Mouse (Mus musculus): ENCODE results near the gene Ext2. TPM values are rescaled to one million over a fixed set of nuclear protein-coding genes. Genes with fewer than 3 reads are reported as not detected.

Gene Ext2
- polyA plus RNA-seq (2015; fragmentation: Nextera tagmentation; extraction: Ambion mirVana) = 70.1 and 75.1 TPM in 2 replicates

DNA sequence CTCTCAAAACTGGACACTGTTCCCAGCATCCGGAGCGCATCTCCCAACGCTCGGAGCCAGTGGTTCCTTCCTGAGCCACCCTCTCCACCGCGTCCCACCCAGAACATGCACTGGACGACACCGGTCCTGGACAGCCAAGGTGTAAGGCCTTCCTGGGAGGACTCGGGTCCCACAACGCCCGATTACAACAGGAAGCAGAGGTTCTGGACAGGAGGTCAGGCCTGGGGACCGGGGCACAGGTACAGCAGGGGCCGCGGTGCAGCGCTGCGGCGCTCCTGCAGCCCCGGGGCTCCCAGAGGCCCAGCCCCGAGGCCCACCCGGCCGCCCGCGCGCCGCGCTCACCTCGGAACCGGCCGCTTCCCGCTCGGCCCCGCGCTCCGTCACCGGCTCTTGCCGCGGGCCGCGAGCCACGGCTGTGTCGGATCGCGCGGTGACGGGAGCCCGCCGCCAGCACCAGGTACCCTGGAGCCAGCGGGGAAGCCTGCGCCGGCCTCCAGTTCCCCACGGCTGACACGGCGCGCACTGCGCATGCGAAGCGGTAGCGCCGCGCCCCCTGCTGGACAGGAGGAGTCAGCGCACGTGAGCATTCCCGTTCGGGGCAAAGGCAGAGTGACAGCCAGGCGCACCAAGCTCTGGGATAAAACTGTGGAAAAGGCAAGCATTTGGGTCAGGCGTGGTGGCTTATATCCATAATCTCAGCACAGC, at the start of gene Ext2:
TSS of gene Ext2 (minus strand) at position 524 of the 705 bp plus-strand sequence.
- peak; percentile 94 for ATAC-seq (ENCODE audit: low FRiP score, low read depth)
- H3K27ac ChIP-seq (replicated peaks) = peak within 1 kb of the TSS; percentile 50
- under 1% methylated on average over 55 of the region's 66 CpGs for WGBS

DNA sequence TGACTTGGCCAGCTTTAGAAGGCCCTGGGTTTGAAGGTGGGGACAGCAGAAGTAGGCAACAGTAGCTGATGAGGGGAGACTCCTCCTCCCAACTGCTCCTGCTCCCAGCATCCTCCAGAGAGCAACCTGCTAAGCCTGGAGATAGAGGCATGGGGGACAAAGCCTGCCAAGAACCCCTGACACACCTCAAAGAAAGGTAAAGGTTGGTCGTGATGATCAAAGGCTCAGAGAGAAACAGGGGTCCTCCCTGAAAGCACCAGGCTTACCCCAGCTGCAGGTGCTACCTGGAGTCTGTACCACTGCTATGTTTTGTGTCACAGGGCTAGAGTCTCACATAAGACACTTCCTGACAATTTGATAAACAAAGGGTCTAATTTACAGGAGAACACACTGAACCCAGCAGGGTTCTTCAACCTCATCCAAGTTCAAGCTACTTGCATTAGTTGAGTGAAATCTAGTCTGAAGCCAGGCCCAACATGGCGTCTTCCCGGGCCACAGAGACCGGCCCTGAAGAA, 49.1 kb upstream of the Ext2 start:
- no peak overlapping the region for H3K27ac ChIP-seq (replicated peaks)
- peaks cover 10% of the 10 kb centered on the region for H3K4me1 ChIP-seq (replicated peaks)
- no peak overlapping the region for H3K4me2 ChIP-seq
- no peak overlapping the region for H3K4me3 ChIP-seq
- no peak for ATAC-seq (ENCODE audit: low FRiP score, low read depth)
- H3K9me3 ChIP-seq = no peaks in the 10 kb centered on the region
- no peak overlapping the region for H3K9ac ChIP-seq
- 83% methylated on average over 4 of the region's 4 CpGs for WGBS
- no peaks in the 10 kb centered on the region for H3K27me3 ChIP-seq
- no peaks in the 10 kb centered on the region for H3K36me3 ChIP-seq

More for the DNA sequence above, at the start of gene Ext2:
- H3K36me3 ChIP-seq = no peaks in the 10 kb centered on the region
- H3K9ac ChIP-seq = peak within 1 kb of the TSS; percentile 93
- H3K4me1 ChIP-seq (replicated peaks) = peaks cover 14% of the 10 kb centered on the region
- H3K27me3 ChIP-seq = no peaks in the 10 kb centered on the region
- H3K9me3 ChIP-seq = no peaks in the 10 kb centered on the region
- peak within 1 kb of the TSS; percentile 75 for H3K4me3 ChIP-seq
- peak within 1 kb of the TSS; percentile 62 for H3K4me2 ChIP-seq

DNA sequence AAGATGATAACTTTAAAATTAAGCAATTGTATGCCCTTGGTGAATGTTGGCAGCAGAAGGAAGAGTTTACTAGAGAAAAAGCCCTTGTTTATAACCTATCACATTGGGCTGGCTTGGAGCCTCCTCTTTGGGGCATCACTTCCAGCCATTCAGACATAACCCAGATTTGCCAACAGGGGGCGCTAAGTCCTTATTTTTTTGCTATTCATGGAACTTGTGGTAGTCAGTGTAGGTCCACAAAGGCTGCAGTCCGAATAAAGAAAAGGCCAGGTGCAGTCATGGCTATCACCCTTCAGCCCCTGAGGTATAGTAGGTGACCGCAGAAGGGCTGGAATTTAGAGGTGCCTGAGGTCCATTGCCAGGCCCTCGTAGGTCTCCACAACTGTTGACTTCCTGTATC, 48.5 kb upstream of the Ext2 start:
- Histone ChIP-seq H3K4me2 (no peak overlapping the region), H3K9me3 (no peaks in the 10 kb centered on the region), H3K4me1 (replicated peaks) (peaks cover 10% of the 10 kb centered on the region), H3K4me3 (no peak overlapping the region), H3K27ac (replicated peaks) (no peak overlapping the region), H3K36me3 (no peaks in the 10 kb centered on the region), H3K27me3 (no peaks in the 10 kb centered on the region), H3K9ac (no peak overlapping the region)
- peak; percentile 28; the same call in 1 of the 2 replicates for ATAC-seq (ENCODE audit: low FRiP score, low read depth)
- WGBS = 35% methylated on average over 4 of the region's 4 CpGs

DNA sequence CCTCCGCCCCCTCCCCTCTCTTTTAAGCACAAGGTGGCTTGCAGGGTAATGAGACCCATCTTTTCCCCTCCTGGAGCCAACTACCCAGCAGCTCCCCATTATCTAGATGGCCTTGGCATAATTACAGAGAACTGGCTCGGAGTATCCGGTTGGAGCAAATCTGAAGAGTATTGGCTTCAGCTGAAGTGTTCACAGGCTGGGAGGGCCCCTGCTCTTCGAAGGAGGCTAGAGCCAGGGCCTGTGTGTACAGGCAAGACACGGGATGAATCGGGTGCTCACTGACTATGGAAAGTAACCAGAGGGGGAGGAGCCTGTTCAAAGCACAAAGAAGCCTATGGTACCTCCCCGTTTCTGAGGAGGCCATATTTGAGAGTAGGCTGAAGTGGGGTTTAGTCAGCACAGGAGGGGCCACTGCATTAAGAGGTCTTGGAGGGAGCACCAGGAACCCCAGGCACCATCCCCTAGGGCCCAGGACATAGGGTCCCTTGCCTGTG, 46.8 kb upstream of the Ext2 start, which contains the start of gene Accsl:
TSS of gene Accsl (minus strand) at position 51 of the 494 bp plus-strand sequence.
- H3K4me3 ChIP-seq = no peak within 1 kb of the TSS
- H3K27me3 ChIP-seq = no peaks in the 10 kb centered on the region
- H3K9ac ChIP-seq = no peak within 1 kb of the TSS
- H3K4me1 ChIP-seq (replicated peaks) = peaks cover 8% of the 10 kb centered on the region
- 60% methylated on average over 7 of the region's 7 CpGs for WGBS
- H3K36me3 ChIP-seq = no peaks in the 10 kb centered on the region
- no peak within 1 kb of the TSS for H3K27ac ChIP-seq (replicated peaks)
- no peak within 1 kb of the TSS for H3K4me2 ChIP-seq
- no peaks in the 10 kb centered on the region for H3K9me3 ChIP-seq
- no peak for ATAC-seq (ENCODE audit: low FRiP score, low read depth)

DNA sequence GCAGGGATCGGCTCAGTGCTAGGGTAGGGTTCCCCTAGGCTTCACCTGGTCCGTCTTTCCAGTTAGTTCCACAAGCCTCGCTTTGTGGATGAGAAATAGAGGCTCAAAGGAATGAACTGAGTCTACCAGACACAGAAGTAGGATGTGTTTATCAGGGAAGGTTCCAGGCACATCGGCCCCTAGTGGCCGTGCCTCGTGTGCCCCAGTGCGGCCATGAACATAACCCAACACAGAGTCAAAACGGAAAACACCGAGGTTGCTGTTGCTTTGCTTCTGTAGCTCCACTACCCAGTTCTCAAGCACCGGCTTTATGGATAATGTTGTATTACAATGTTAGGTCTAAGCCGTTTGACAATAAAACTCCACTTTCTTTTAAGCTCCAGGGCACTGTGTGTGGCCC, 46.2 kb upstream of the Ext2 start:
- Histone ChIP-seq H3K36me3 (no peaks in the 10 kb centered on the region), H3K27me3 (no peaks in the 10 kb centered on the region), H3K27ac (replicated peaks) (no peak overlapping the region), H3K4me3 (no peak overlapping the region), H3K9me3 (no peaks in the 10 kb centered on the region), H3K4me1 (replicated peaks) (peaks cover 2% of the 10 kb centered on the region), H3K9ac (no peak overlapping the region), H3K4me2 (no peak overlapping the region)
- 92% methylated on average over 11 of the region's 11 CpGs for WGBS
- ATAC-seq (ENCODE audit: low FRiP score, low read depth) = no peak

- 65% methylated on average over 4 of the region's 4 CpGs for WGBS
- Histone ChIP-seq H3K27me3 (no peaks in the 10 kb centered on the region), H3K9me3 (no peaks in the 10 kb centered on the region), H3K4me2 (no peak overlapping the region), H3K4me3 (no peak overlapping the region), H3K27ac (replicated peaks) (no peak overlapping the region), H3K36me3 (no peaks in the 10 kb centered on the region), H3K9ac (no peak overlapping the region), H3K4me1 (replicated peaks) (no peaks in the 10 kb centered on the region)
- no peak for ATAC-seq (ENCODE audit: low FRiP score, low read depth)
Measured at GRCm38 (mm10) chr2:93863229-93863628, 40.9 kb upstream of the Ext2 start.

DNA sequence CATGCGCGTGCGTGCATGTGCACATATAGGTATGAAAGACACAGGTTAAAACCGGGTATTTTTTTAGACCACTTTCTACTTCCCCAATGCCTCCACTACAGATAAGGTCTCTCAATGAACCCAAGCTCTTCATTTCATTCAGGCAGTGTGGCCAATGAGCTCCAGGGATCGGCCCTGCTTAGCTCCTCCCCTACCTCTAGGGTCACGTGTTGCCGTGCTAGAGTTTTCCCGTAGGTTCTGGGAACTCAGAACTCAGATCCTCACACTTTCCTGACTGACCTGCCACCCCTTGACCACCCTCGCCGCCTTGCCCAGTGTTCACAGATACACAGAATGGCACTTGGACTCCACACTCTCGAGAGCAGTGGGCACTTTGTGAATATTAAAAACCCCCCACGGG, 36.5 kb upstream of the Ext2 start:
- H3K27me3 ChIP-seq = no peaks in the 10 kb centered on the region
- 80% methylated on average over 12 of the region's 12 CpGs for WGBS

GRCm38 (mm10) chr2:93851303-93851702, 28.9 kb upstream of the Ext2 start:
- no peaks in the 10 kb centered on the region for H3K27me3 ChIP-seq
- H3K4me3 ChIP-seq = no peak overlapping the region
- H3K27ac ChIP-seq (replicated peaks) = no peak overlapping the region
- no peak for ATAC-seq (ENCODE audit: low FRiP score, low read depth)
- H3K4me2 ChIP-seq = no peak overlapping the region
- H3K9me3 ChIP-seq = no peaks in the 10 kb centered on the region
- WGBS = 91% methylated on average over 1 of the region's 1 CpGs
- H3K9ac ChIP-seq = no peak overlapping the region
- H3K36me3 ChIP-seq = no peaks in the 10 kb centered on the region
- H3K4me1 ChIP-seq (replicated peaks) = peaks cover 17% of the 10 kb centered on the region

More for the DNA sequence above, 36.5 kb upstream of the Ext2 start:
- no peaks in the 10 kb centered on the region for H3K36me3 ChIP-seq
- H3K4me3 ChIP-seq = no peak overlapping the region
- no peak overlapping the region for H3K9ac ChIP-seq
- no peaks in the 10 kb centered on the region for H3K4me1 ChIP-seq (replicated peaks)
- no peak overlapping the region for H3K4me2 ChIP-seq
- H3K9me3 ChIP-seq = no peaks in the 10 kb centered on the region
- no peak for ATAC-seq (ENCODE audit: low FRiP score, low read depth)
- H3K27ac ChIP-seq (replicated peaks) = no peak overlapping the region

DNA sequence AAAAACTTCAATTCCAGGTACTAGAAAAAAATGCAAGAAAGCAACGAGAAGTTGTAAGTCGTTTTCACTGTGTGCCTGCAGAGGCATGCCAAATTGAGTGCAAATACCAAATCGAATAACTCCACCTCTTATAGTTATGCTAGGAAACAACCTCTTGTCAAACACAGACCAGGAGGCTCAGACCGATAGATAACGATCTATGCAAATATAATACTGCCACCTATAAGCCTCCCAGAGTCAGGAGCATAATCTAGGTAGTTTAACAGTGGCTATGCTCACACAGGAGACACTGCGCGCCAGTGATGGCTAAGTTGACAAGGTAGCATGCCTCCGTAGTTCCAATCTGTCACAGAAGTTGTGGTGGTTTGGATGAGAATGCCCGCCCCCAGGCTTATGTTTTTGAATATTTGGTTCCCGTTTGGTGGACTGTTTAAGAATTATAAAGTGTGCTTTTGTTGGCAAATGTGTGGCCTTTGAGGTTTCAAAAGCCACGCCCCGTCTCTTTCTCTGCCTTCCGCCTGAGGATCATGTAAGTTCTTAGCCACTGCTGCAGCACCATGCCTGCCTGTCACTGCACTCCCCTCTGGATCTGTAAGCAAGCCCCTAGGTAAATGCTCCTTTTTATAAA, 28.1 kb upstream of the Ext2 start:
- ATAC-seq (ENCODE audit: low FRiP score, low read depth) = no peak
- no peak overlapping the region for H3K27ac ChIP-seq (replicated peaks)
- 50% methylated on average over 13 of the region's 13 CpGs for WGBS
- no peaks in the 10 kb centered on the region for H3K9me3 ChIP-seq
- no peak overlapping the region for H3K9ac ChIP-seq
- peak overlapping the region; percentile 72 for H3K4me2 ChIP-seq
- H3K4me3 ChIP-seq = peak overlapping the region; percentile 53
- no peaks in the 10 kb centered on the region for H3K27me3 ChIP-seq
- H3K4me1 ChIP-seq (replicated peaks) = peaks cover 17% of the 10 kb centered on the region
- H3K36me3 ChIP-seq = no peaks in the 10 kb centered on the region

- ATAC-seq (ENCODE audit: low FRiP score, low read depth) = peak; percentile 87
- Histone ChIP-seq H3K27me3 (no peaks in the 10 kb centered on the region), H3K9ac (peak within 1 kb of the TSS; percentile 63), H3K4me1 (replicated peaks) (peaks cover 17% of the 10 kb centered on the region), H3K4me2 (peak within 1 kb of the TSS; percentile 72), H3K27ac (replicated peaks) (peak within 1 kb of the TSS; percentile 83), H3K4me3 (peak within 1 kb of the TSS; percentile 53), H3K36me3 (no peaks in the 10 kb centered on the region), H3K9me3 (no peaks in the 10 kb centered on the region)
- WGBS = under 1% methylated on average over 28 of the region's 28 CpGs
Measured at GRCm38 (mm10) chr2:93849505-93850089, 27.2 kb upstream of the Ext2 start, which contains the start of gene Accs. Gene Accs (minus strand): TSS chr2:93849943.

DNA sequence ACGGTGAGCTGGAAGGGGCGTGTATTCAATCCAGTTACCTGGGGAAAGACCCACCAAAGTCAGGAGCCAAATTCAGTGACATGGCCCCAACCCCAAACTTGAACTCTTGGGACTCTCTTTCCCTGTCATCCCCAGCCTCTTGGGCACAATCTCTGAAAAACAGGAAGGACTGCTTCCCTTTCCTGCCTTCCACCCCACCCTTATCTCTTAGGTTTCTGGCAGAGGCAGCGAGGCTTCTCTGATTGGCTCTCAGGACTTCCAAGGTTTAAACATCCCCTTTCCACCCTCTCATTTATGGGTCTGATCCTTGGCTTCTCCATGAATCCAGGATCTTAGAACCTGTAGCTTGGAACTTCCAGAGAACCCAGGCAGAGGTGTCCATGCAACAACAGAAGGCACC, 19.0 kb upstream of the Ext2 start:
- H3K27ac ChIP-seq (replicated peaks) = no peak overlapping the region
- WGBS = 97% methylated on average over 3 of the region's 3 CpGs
- no peaks in the 10 kb centered on the region for H3K27me3 ChIP-seq
- H3K4me1 ChIP-seq (replicated peaks) = no peaks in the 10 kb centered on the region
- H3K9ac ChIP-seq = no peak overlapping the region
- no peaks in the 10 kb centered on the region for H3K9me3 ChIP-seq
- no peak overlapping the region for H3K4me3 ChIP-seq
- H3K36me3 ChIP-seq = peaks cover 19% of the 10 kb centered on the region
- ATAC-seq (ENCODE audit: low FRiP score, low read depth) = no peak
- H3K4me2 ChIP-seq = no peak overlapping the region

GRCm38 (mm10) chr2:93840109-93840508, 17.7 kb upstream of the Ext2 start:
- Histone ChIP-seq H3K36me3 (peaks cover 19% of the 10 kb centered on the region), H3K4me3 (no peak overlapping the region)

More at GRCm38 (mm10) chr2:93840109-93840508, 17.7 kb upstream of the Ext2 start:
- Histone ChIP-seq H3K9me3 (no peaks in the 10 kb centered on the region), H3K4me1 (replicated peaks) (no peaks in the 10 kb centered on the region), H3K27ac (replicated peaks) (no peak overlapping the region), H3K9ac (no peak overlapping the region), H3K27me3 (no peaks in the 10 kb centered on the region), H3K4me2 (no peak overlapping the region)
- 62% methylated on average over 6 of the region's 6 CpGs for WGBS
- no peak for ATAC-seq (ENCODE audit: low FRiP score, low read depth)

All from hindbrain, embryonic 15.5 days (tissue).